Mouse (Mus musculus): ENCODE data around the gene Arhgap18.
"Not testable (repeated sequence)": the region's sequence is repeated elsewhere in the genome, so short reads cannot be mapped to it uniquely, and the experiment has no call there.

Gene Arhgap18

DNA sequence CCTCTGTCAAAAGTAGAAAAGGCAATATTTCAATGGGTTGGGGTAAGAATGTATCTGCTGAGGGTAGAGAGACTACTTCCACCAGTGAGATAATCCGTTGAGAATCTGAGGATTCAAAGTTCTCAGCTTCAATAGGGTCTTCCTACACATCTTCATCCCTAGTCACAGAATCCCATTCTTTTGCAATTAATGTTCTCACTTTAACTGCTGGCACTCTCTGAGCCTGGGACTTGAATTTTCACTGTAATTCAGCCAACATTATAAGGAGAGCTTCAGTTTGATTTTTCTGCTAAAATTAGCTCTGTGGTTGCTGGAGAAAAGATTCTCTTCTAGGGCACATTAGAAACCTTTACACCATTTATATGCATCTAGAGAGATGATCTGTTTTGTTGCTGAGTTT, 150.6 kb downstream of the Arhgap18 start:
- no peak for DNase-seq (ENCODE audit: low read depth)

GRCm38 (mm10) chr10:26911176-26911575, 158.0 kb downstream of the Arhgap18 start:
- no peak for DNase-seq (ENCODE audit: low read depth)

GRCm38 (mm10) chr10:26912112-26912797, 159.0 kb downstream of the Arhgap18 start:
- no peak for DNase-seq (ENCODE audit: low read depth)

DNA sequence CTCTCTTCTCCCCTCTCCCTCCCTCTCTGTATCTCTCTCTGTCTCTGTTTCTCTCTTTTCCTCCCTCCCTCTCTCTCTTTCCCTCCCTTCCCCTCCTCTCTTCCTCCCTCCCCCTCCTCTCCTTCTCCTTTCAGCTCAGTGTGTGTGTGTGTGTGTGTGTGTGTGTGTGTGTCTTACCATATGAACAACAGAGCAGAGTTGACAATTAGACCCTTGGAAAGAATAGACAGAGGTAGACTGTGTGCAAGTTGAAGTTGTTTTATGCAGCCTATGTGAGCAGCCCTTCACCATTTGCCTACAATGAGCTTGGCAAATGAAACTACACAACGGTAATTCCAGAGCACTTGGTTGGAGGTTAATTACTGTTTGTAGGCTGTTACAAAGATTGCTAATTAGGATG, 159.6 kb downstream of the Arhgap18 start:
- DNase-seq (ENCODE audit: low read depth): no peak

- DNase-seq (ENCODE audit: low read depth): peak; percentile 80
Measured at GRCm38 (mm10) chr10:26919307-26919977, 166.2 kb downstream of the Arhgap18 start.

GRCm38 (mm10) chr10:26920383-26920979, 167.3 kb downstream of the Arhgap18 start:
- no peak for DNase-seq (ENCODE audit: low read depth)

- DNase-seq (ENCODE audit: low read depth): not testable (repeated sequence)
Measured at GRCm38 (mm10) chr10:26936056-26936455, 182.8 kb downstream of the Arhgap18 start.

- DNase-seq (ENCODE audit: low read depth): not testable (repeated sequence)
Measured at GRCm38 (mm10) chr10:26938464-26938863, 185.2 kb downstream of the Arhgap18 start.

DNA sequence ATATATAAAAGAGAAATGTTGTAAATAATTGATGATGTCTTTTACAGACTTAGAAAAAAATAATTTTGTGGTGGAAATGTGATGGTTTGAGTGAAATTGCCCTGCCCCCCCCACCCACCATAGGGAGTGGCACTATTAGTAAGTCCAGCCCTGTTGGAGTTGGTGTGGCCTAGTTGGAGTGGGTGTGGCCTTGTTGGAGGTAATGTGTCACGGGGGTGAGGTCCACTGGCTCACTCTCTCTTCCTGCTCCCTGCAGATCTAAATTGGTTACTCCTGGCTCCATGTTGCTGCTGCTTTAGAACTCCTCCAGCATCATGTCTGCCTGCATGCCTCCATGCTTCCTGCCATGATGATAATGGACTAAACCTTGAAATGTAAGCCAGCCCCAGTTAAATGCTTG, 186.3 kb downstream of the Arhgap18 start:
- DNase-seq (ENCODE audit: low read depth): no peak

DNA sequence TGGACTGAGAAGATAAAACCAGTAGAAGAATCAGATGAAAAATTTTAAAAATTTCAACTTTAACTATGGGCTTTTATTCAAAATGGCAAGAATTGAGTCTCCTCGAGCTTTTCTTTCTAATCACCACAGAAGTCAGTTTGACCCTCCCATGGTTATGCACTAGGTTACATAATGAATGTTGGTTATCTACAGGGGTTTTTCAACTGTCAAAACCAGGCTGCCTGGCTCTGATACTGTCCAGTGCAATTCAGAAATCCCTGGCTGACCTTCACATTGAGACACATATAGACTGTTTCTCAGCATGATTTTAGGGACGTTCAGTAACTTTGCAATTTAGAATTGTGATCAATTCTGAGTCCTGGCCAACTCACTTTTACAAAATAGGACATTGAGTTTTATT, 195.1 kb downstream of the Arhgap18 start:
- DNase-seq (ENCODE audit: low read depth): no peak

DNA sequence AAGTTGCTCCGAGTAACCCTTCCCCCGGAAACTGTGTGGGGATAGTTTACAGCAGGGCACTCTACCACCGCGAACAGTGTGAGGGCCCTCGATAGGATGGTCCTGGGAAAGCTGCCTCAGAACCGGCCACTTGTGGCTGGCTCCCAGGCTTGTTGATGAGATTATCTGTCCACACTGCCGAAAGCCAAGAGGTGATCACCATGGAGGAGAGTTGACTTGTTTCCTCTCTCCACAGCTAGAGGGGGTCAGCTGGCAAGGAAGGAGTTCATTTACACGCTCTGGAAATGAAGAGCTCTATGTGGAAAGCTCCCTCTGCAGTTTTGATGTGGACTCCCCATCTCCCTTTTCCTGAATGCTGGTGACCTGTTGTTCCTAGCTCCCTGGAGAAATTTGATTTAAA, 196.4 kb downstream of the Arhgap18 start:
- peak; percentile 21 for DNase-seq (ENCODE audit: low read depth)

DNA sequence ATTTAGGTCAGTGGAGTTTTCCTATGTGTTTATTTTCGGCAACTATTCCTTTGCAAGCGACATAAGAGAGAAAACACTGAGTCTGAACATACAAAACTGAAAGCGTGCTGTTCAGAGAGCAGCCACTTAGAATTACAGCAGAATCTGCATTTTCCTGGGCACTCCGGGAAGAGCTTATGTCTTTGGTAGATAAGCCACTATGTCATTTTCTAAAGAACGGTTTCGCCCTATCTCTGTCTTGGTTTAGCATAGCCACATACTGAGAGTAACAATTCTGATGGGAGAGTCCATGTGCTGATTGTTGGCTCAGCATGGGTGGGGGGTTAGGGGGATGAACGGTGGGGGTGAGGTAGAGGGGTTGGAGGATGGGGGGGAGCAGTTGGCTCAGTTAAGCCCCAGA, 197.2 kb downstream of the Arhgap18 start:
- no peak for DNase-seq (ENCODE audit: low read depth)

DNA sequence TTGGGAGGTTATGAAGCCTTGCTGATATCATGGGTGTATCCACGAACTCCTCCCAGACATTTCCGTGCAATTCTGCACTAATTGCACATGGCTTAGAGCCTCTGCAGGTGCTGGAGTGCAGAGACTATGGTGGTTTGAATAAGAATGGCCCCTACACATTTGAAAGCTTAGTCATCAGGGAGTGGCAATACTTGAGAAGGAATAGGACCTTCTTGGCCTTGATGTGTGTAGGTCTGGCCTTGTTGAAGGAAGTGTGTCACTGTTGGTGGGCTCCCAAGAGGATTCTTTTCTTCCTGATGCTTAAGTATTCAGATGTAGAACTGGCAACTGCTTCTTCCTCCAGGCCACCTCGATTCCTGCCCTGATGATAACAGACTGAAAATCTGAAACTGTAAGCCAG, 205.3 kb downstream of the Arhgap18 start:
- peak; percentile 42 for DNase-seq (ENCODE audit: low read depth)
